Mouse (Mus musculus): ENCODE results near the gene Pop5. TPM values are rescaled to one million over a fixed set of nuclear protein-coding genes. Genes with fewer than 3 reads are reported as not detected.

Gene Pop5
- polyA plus RNA-seq, 1 experiment from 2014 or later, result 91.0 TPM

DNA sequence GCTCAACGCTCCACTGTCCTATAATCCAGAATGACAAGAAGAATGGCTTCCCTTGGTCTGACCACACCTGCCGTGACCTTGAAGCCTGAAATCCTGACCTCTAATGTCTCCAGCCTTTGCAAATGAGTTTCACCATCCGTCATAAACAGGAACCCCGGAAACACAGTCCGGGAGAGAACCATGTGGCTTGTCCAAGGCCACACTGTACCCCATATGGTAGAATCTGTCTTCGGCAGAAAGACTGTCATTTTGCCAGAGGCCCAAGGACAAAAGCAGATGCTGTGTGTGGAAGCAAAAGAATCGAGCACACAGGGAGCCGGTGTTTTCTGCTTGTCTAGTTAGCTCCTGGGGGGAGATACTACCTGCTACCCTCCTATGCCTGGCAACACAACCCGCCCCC lies 23.2 kb upstream of the Pop5 start:
- no peak for DNase-seq (ENCODE audit: low spot score, missing footprints)
- H3K9ac ChIP-seq (ENCODE audit: low read length), result no peak overlapping the region
- H3K36me3 ChIP-seq (ENCODE audit: control insufficient read depth, insufficient read depth, low read length), result no peaks in the 10 kb centered on the region
- no peak overlapping the region for H3K4me2 ChIP-seq
- ATAC-seq (ENCODE audit: low FRiP score), result no peak
- no peaks in the 10 kb centered on the region; the same call in 1 of the 2 replicates for H3K4me1 ChIP-seq (ENCODE audit: control insufficient read depth, insufficient read depth, low read length)
- no peak overlapping the region for H3K27ac ChIP-seq (ENCODE audit: low read depth, low read length)
- H3K9me3 ChIP-seq (ENCODE audit: control insufficient read depth, low read length), result no peaks in the 10 kb centered on the region
- H3K4me3 ChIP-seq (ENCODE audit: low read depth, low read length), result no peak overlapping the region
- peaks cover 6% of the 10 kb centered on the region for H3K27me3 ChIP-seq (ENCODE audit: control insufficient read depth, insufficient read depth, low read length)
- WGBS, result 83% methylated on average over 9 of the region's 9 CpGs

DNA sequence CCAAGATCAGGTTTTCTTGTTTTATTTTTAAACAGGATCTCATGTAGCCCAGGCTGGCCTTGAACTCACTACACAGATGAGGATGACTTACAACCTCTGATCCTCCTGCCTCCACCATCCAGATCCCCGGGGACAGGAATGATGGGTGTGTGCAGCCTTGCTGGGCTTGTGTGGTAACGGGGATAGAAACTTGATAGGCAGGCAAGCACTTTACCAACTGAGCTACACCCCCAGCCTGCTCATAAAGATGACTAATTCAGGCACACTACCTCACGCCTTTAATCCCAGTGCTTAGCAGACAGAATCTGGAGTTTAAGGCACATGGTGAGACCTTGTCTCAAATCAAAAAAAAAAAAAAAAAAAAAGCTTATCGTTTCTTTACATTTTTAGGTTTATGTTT lies 22.8 kb upstream of the Pop5 start:
- no peak overlapping the region for H3K4me2 ChIP-seq
- no peak overlapping the region for H3K9ac ChIP-seq (ENCODE audit: low read length)
- H3K4me1 ChIP-seq (ENCODE audit: control insufficient read depth, insufficient read depth, low read length), result no peaks in the 10 kb centered on the region; the same call in 1 of the 2 replicates
- no peak for ATAC-seq (ENCODE audit: low FRiP score)
- DNase-seq (ENCODE audit: low spot score, missing footprints), result no peak
- H3K9me3 ChIP-seq (ENCODE audit: control insufficient read depth, low read length), result no peaks in the 10 kb centered on the region
- H3K27ac ChIP-seq (ENCODE audit: low read depth, low read length), result no peak overlapping the region
- 63% methylated on average over 4 of the region's 4 CpGs for WGBS
- no peaks in the 10 kb centered on the region for H3K36me3 ChIP-seq (ENCODE audit: control insufficient read depth, insufficient read depth, low read length)
- no peak overlapping the region for H3K4me3 ChIP-seq (ENCODE audit: low read depth, low read length)
- peaks cover 6% of the 10 kb centered on the region for H3K27me3 ChIP-seq (ENCODE audit: control insufficient read depth, insufficient read depth, low read length)

DNA sequence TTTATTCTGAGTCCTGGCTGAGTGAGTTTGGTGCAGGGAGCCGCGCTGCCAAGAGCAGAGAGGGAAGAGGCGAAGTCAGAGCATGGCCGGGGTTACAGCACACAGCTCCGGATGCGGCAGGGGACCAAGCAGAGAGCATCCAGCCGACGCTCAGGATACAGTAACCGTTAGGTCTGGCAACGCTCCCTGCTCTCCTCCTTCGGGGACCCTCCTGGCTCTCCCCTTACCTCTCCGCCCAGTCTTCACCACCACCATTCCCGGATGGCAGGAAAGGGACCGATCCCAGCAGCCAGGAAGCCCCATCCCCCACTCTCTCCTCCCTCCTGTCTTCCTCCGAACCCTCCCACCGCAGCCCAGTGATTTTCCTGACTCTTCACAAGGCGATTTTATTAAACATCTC lies 20.8 kb upstream of the Pop5 start:
- DNase-seq (ENCODE audit: low spot score, missing footprints) (peak; percentile 96), ATAC-seq (ENCODE audit: low FRiP score) (peak; percentile 67; the same call in 1 of the 2 replicates)
- Histone ChIP-seq H3K27ac (ENCODE audit: low read depth, low read length) (no peak overlapping the region), H3K36me3 (ENCODE audit: control insufficient read depth, insufficient read depth, low read length) (no peaks in the 10 kb centered on the region), H3K4me2 (peak overlapping the region; percentile 51), H3K9me3 (ENCODE audit: control insufficient read depth, low read length) (no peaks in the 10 kb centered on the region), H3K4me3 (ENCODE audit: low read depth, low read length) (peak overlapping the region; percentile 29), H3K4me1 (ENCODE audit: control insufficient read depth, insufficient read depth, low read length) (no peaks in the 10 kb centered on the region; the same call in 1 of the 2 replicates), H3K9ac (ENCODE audit: low read length) (peak overlapping the region; percentile 60), H3K27me3 (ENCODE audit: control insufficient read depth, insufficient read depth, low read length) (peaks cover 6% of the 10 kb centered on the region)
- WGBS, result under 1% methylated on average over 17 of the region's 17 CpGs

DNA sequence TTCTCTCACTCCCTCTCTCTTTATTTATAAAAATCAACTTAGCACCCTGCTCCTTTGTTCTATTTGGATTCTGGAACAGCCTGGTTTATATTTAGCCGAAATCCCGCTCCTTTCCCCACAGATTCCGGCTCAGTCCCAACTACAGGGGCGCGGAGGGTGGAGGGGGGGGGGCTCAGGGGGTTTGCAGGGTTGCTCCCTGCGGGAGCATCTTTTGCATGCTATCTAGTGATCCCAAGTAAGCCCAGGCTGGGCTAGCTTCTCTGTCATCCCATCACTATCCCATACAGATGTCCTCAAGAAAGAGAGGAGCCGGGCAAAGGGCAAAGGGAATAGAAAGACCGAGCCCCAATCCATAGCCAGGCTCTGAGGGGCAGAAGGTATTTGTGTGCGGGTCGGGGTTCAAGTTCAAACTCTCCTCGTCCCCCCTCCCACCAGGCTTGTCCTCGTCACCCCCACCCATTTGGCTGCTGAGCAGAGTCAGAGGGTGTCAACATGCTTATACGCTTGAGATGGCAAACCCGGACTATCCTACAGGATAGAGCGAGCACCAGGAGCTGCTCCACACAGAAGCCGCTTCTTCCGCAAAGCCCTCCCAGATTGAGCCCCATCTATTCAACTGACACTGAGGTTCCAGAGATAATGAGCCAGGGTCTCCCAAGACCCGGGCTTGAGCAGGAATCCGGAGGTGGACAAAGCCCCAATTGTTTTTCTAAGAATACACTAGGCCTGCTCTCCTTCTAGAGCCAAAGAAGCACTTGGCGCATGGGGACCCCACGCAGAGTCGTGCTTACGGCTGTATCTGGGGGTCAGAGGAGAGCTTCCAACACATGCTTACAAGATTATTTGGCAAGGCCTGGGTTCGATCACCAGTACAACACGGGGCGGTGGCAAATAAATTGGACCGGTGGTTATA lies 20.1 kb upstream of the Pop5 start:
- WGBS, result 13% methylated on average over 27 of the region's 27 CpGs
- H3K27ac ChIP-seq (ENCODE audit: low read depth, low read length), result no peak overlapping the region
- H3K4me1 ChIP-seq (ENCODE audit: control insufficient read depth, insufficient read depth, low read length), result no peaks in the 10 kb centered on the region; the same call in 1 of the 2 replicates
- peak overlapping the region; percentile 60 for H3K9ac ChIP-seq (ENCODE audit: low read length)
- no peaks in the 10 kb centered on the region for H3K9me3 ChIP-seq (ENCODE audit: control insufficient read depth, low read length)
- H3K36me3 ChIP-seq (ENCODE audit: control insufficient read depth, insufficient read depth, low read length), result no peaks in the 10 kb centered on the region
- peak overlapping the region; percentile 51 for H3K4me2 ChIP-seq
- ATAC-seq (ENCODE audit: low FRiP score) (peak; percentile 63; the same call in 1 of the 2 replicates), DNase-seq (ENCODE audit: low spot score, missing footprints) (peak; percentile 87)
- H3K4me3 ChIP-seq (ENCODE audit: low read depth, low read length), result peak overlapping the region; percentile 29
- H3K27me3 ChIP-seq (ENCODE audit: control insufficient read depth, insufficient read depth, low read length), result peaks cover 6% of the 10 kb centered on the region

DNA sequence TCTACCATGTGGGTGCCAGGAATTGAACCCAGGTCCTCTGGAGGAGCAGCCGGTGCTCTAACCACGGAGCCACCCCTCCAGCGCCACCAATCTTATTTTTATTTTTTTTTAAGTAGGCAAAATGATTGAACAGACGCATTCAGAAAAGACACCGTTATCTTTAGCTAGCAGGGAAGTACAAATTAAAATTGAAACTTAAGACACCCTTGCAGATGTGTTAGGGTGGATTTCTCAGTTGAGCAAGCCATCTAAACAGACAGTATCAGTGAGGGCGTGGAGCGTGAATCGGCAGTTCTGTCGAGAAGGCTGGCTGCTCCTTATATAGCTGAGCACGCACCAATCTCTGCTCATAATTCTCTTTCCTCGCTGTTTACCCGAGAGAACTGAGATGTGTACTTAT lies 17.6 kb upstream of the Pop5 start:
- Histone ChIP-seq H3K27me3 (ENCODE audit: control insufficient read depth, insufficient read depth, low read length) (peaks cover 6% of the 10 kb centered on the region), H3K4me3 (ENCODE audit: low read depth, low read length) (no peak overlapping the region)

DNA sequence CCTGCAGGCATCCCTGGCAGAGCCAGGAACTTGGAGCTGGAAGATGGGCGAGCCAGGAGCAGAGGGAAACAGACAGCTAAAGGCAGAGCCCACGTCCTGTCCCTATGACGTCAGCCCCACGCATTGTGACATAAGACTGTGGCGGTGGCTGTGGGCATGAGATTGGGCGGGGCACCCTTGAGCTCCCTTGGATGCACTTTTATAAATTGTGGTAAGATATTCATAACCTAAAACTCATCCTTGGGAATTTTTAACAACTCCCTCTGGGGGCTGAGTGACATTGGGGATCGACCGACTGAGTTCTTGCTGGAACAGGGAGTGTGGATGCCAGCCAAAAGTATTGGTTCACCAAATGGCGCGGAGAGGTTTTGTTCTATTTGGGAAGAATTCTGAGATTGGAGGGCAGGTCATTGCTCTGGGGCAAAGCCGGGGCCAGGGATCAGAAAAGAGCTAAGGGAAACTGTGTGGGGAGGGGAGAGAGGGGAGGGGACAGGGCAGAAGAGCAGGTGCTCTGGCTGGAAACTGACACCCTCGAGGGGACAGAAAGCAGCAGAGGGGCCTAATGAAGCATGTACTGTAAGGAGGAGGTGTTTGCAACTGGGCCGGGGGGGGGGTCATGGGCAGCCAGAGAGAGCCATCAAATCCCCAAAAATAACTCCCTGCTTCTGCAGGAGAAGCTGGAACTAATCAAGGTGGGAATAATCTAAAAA lies 14.6 kb upstream of the Pop5 start:
- Histone ChIP-seq H3K36me3 (ENCODE audit: control insufficient read depth, insufficient read depth, low read length) (no peaks in the 10 kb centered on the region), H3K27me3 (ENCODE audit: control insufficient read depth, insufficient read depth, low read length) (0 out of 2 replicates have a peak, but pooled peaks cover 2% of the 10 kb centered on the region), H3K4me3 (ENCODE audit: low read depth, low read length) (no peak overlapping the region), H3K27ac (ENCODE audit: low read depth, low read length) (no peak overlapping the region), H3K4me2 (no peak overlapping the region), H3K9me3 (ENCODE audit: control insufficient read depth, low read length) (no peaks in the 10 kb centered on the region), H3K9ac (ENCODE audit: low read length) (no peak overlapping the region), H3K4me1 (ENCODE audit: control insufficient read depth, insufficient read depth, low read length) (no peaks in the 10 kb centered on the region)
- DNase-seq (ENCODE audit: low spot score, missing footprints) (no peak), ATAC-seq (ENCODE audit: low FRiP score) (no peak)
- WGBS, result 42% methylated on average over 13 of the region's 13 CpGs

More for the DNA sequence above, 17.6 kb upstream of the Pop5 start:
- H3K9ac ChIP-seq (ENCODE audit: low read length), result no peak overlapping the region
- no peaks in the 10 kb centered on the region; the same call in 1 of the 2 replicates for H3K4me1 ChIP-seq (ENCODE audit: control insufficient read depth, insufficient read depth, low read length)
- no peak overlapping the region for H3K27ac ChIP-seq (ENCODE audit: low read depth, low read length)
- DNase-seq (ENCODE audit: low spot score, missing footprints), result no peak
- no peak overlapping the region for H3K4me2 ChIP-seq
- H3K36me3 ChIP-seq (ENCODE audit: control insufficient read depth, insufficient read depth, low read length), result no peaks in the 10 kb centered on the region
- H3K9me3 ChIP-seq (ENCODE audit: control insufficient read depth, low read length), result no peaks in the 10 kb centered on the region
- 91% methylated on average over 12 of the region's 12 CpGs for WGBS
- ATAC-seq (ENCODE audit: low FRiP score), result no peak

DNA sequence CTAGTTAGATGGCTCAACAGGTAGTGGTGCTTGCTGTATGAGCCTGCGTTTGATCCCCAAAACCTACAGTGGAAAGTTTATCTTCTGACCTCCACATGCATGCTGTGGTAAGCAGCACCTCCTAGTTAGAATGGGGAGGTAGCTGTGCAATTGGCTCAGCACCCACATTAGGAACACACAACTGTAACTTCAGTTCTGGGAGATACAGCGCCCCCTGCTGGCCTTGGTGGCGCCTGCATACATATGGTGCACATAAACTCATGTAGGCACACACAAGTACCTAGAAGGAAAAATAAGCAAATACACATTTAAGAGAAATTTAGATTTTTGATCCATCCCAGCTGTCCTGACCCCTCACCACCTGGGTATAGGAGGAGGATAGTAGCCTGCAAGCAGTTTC lies 13.2 kb upstream of the Pop5 start:
- no peaks in the 10 kb centered on the region for H3K4me1 ChIP-seq (ENCODE audit: control insufficient read depth, insufficient read depth, low read length)
- H3K9ac ChIP-seq (ENCODE audit: low read length), result no peak overlapping the region
- H3K36me3 ChIP-seq (ENCODE audit: control insufficient read depth, insufficient read depth, low read length), result no peaks in the 10 kb centered on the region
- ATAC-seq (ENCODE audit: low FRiP score), result no peak
- no peak overlapping the region for H3K27ac ChIP-seq (ENCODE audit: low read depth, low read length)
- H3K27me3 ChIP-seq (ENCODE audit: control insufficient read depth, insufficient read depth, low read length), result no peaks in the 10 kb centered on the region
- no peaks in the 10 kb centered on the region for H3K9me3 ChIP-seq (ENCODE audit: control insufficient read depth, low read length)
- H3K4me3 ChIP-seq (ENCODE audit: low read depth, low read length), result no peak overlapping the region
- WGBS, result 70% methylated on average over 3 of the region's 3 CpGs
- no peak for DNase-seq (ENCODE audit: low spot score, missing footprints)
- no peak overlapping the region for H3K4me2 ChIP-seq

DNA sequence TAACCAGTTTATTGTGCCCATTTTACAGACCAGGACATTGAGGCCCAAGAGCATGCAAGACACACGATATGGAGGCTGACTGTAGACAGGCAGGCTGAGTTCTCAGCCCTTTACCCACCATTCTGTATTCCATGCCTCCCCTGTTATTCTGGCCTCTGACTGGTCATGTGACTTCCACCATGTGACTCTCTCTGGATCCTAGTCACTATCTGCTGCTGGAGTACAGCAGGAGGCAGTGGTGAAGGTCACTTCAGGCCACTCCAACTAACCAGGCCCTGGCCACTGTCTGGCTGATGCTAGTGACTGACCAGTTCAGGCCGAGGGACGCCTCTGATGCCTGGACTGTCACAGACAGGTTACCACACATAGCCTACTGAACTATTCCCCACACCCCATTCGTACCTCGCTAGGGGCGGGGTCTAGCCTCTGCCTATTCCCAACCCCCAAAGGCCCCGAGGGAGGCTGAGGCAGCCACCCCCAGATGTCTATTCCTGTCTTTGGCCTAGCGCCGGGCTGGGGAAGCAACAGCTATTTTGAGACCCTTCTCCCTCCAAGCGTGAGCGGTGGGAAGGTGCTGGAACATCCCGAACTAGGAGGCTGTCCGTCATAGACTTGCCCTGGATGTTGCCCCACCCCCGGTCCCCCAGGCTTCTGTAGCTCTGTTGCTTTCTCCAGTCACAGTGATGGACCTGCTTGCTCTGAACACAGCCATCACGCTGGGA lies 4.6 kb upstream of the Pop5 start:
- Histone ChIP-seq H3K27me3 (ENCODE audit: control insufficient read depth, insufficient read depth, low read length) (peaks cover 15% of the 10 kb centered on the region), H3K4me2 (no peak overlapping the region), H3K4me1 (ENCODE audit: control insufficient read depth, insufficient read depth, low read length) (peaks cover 6% of the 10 kb centered on the region), H3K27ac (ENCODE audit: low read depth, low read length) (no peak overlapping the region), H3K4me3 (ENCODE audit: low read depth, low read length) (no peak overlapping the region), H3K9ac (ENCODE audit: low read length) (no peak overlapping the region), H3K9me3 (ENCODE audit: control insufficient read depth, low read length) (no peaks in the 10 kb centered on the region), H3K36me3 (ENCODE audit: control insufficient read depth, insufficient read depth, low read length) (no peaks in the 10 kb centered on the region)
- ATAC-seq (ENCODE audit: low FRiP score) (no peak), DNase-seq (ENCODE audit: low spot score, missing footprints) (no peak)
- WGBS, result 56% methylated on average over 15 of the region's 15 CpGs
